Mouse (Mus musculus) C2C12 (cell line): Measurements from ENCODE around the gene Tmx1.

Experiments used
- CEBPB ChIP-seq: IDR thresholded peaks from one replicate; pipeline ENCODE4 v1.6.1; 2011; ENCODE audit warnings: low read depth, mild to moderate bottlenecking, control low read depth, moderate library complexity
- CTCF ChIP-seq: IDR thresholded peaks from one replicate; pipeline ENCODE4 v1.5.1; 2011; ENCODE audit not compliant: control insufficient read depth, insufficient read depth, insufficient read length
- MAX ChIP-seq: IDR thresholded peaks from one replicate; pipeline ENCODE4 v1.6.1; 2011; ENCODE audit warnings: mild to moderate bottlenecking, control low read depth
- MYOD1 ChIP-seq: IDR thresholded peaks from one replicate; pipeline ENCODE4 v1.6.1; 2011; ENCODE audit warnings: low read depth; ENCODE audit not compliant: control insufficient read depth, insufficient read length
- MYOG ChIP-seq: IDR thresholded peaks from one replicate; pipeline ENCODE4 v1.6.1; 2011; ENCODE audit not compliant: control insufficient read depth, insufficient read length; ENCODE audit errors: extremely low read depth
- USF1 ChIP-seq: IDR thresholded peaks from one replicate; pipeline ENCODE4 v1.6.1; 2011; ENCODE audit warnings: low read depth, mild to moderate bottlenecking, control low read depth, moderate library complexity

- TF ChIP-seq MAX (no peak), CTCF (peak; percentile 15), USF1 (no peak), CEBPB (no peak), MYOD1 (no peak), MYOG (no peak)
These were observed 41.8 kb downstream of the Tmx1 start for GRCm38 (mm10) chr12:70494494-70495281.
